Mouse (Mus musculus): ENCODE measurements around the gene Ell. TPM values are rescaled to one million over a fixed set of nuclear protein-coding genes. Genes with fewer than 3 reads are reported as not detected.

Ell gene
- polyA plus RNA-seq, 1 experiment from 2014 or later = 22.7 TPM

Other genes with a start within 250 kb of the Ell start
- gene Ddx49, start 237.0 kb upstream of the Ell start, polyA plus RNA-seq (2016; fragmentation: Nextera tagmentation; extraction: Ambion mirVana) = 54.9 and 57.2 TPM in 2 replicates
- gene Cope, start 236.9 kb upstream of the Ell start, polyA plus RNA-seq (2016; fragmentation: Nextera tagmentation; extraction: Ambion mirVana) = 286 and 300 TPM in 2 replicates
- 4.1 and 4.5 TPM in 2 replicates for gene Cers1, start 223.7 kb upstream of the Ell start, polyA plus RNA-seq (2016; fragmentation: Nextera tagmentation; extraction: Ambion mirVana)
- gene Gdf1, start 209.6 kb upstream of the Ell start, polyA plus RNA-seq (2016; fragmentation: Nextera tagmentation; extraction: Ambion mirVana) = 3.7 and 4.6 TPM in 2 replicates
- gene Upf1, start 186.2 kb upstream of the Ell start, polyA plus RNA-seq (2016; fragmentation: Nextera tagmentation; extraction: Ambion mirVana) = 14.5 and 16.3 TPM in 2 replicates
- gene Comp, start 165.9 kb upstream of the Ell start, polyA plus RNA-seq (2016; fragmentation: Nextera tagmentation; extraction: Ambion mirVana) = 0.19 and 0.38 TPM in 2 replicates
- 14.8 and 16.4 TPM in 2 replicates for gene Crtc1, start 99.9 kb upstream of the Ell start, polyA plus RNA-seq (2016; fragmentation: Nextera tagmentation; extraction: Ambion mirVana)
- gene Klhl26, start 62.5 kb upstream of the Ell start, polyA plus RNA-seq (2016; fragmentation: Nextera tagmentation; extraction: Ambion mirVana) = 19.9 and 20.2 TPM in 2 replicates
- 16.7 and 19.5 TPM in 2 replicates for gene Tmem59l, start 52.1 kb upstream of the Ell start, polyA plus RNA-seq (2016; fragmentation: Nextera tagmentation; extraction: Ambion mirVana)
- gene Crlf1, start 46.3 kb upstream of the Ell start, polyA plus RNA-seq (2016; fragmentation: Nextera tagmentation; extraction: Ambion mirVana) = 34.1 and 48.4 TPM in 2 replicates
- gene Rex1bd, start 32.7 kb upstream of the Ell start, polyA plus RNA-seq (2016; fragmentation: Nextera tagmentation; extraction: Ambion mirVana) = 126 and 136 TPM in 2 replicates
- gene Uba52, start 28.7 kb upstream of the Ell start, polyA plus RNA-seq (2016; fragmentation: Nextera tagmentation; extraction: Ambion mirVana) = 879 and 899 TPM in 2 replicates
- 295 and 303 TPM in 2 replicates for gene Fkbp8, start 11.7 kb upstream of the Ell start, polyA plus RNA-seq (2016; fragmentation: Nextera tagmentation; extraction: Ambion mirVana)
- gene Kxd1, start 11.5 kb upstream of the Ell start, polyA plus RNA-seq (2016; fragmentation: Nextera tagmentation; extraction: Ambion mirVana) = 52.6 and 57.2 TPM in 2 replicates
- gene Isyna1, start 54.9 kb downstream of the Ell start, polyA plus RNA-seq (2016; fragmentation: Nextera tagmentation; extraction: Ambion mirVana) = 166 and 170 TPM in 2 replicates
- 74.4 and 84.1 TPM in 2 replicates for gene Ssbp4, start 69.4 kb downstream of the Ell start, polyA plus RNA-seq (2016; fragmentation: Nextera tagmentation; extraction: Ambion mirVana)
- 0.49 and 0.87 TPM in 2 replicates for gene Lrrc25, start 76.7 kb downstream of the Ell start, polyA plus RNA-seq (2016; fragmentation: Nextera tagmentation; extraction: Ambion mirVana)
- not detected in 2 replicates for gene Gdf15, start 93.0 kb downstream of the Ell start, polyA plus RNA-seq (2016; fragmentation: Nextera tagmentation; extraction: Ambion mirVana)
- gene Pgpep1, start 120.9 kb downstream of the Ell start, polyA plus RNA-seq (2016; fragmentation: Nextera tagmentation; extraction: Ambion mirVana) = 40.5 and 49.3 TPM in 2 replicates
- gene Lsm4, start 133.8 kb downstream of the Ell start, polyA plus RNA-seq (2016; fragmentation: Nextera tagmentation; extraction: Ambion mirVana) = 336 and 339 TPM in 2 replicates
- 49.6 and 50.9 TPM in 2 replicates for gene Jund, start 159.5 kb downstream of the Ell start, polyA plus RNA-seq (2016; fragmentation: Nextera tagmentation; extraction: Ambion mirVana)
- 0.02 TPM in 1 of 2 replicates, not detected in the other for gene Iqcn, start 164.0 kb downstream of the Ell start, polyA plus RNA-seq (2016; fragmentation: Nextera tagmentation; extraction: Ambion mirVana)
- not detected in 2 replicates for gene Gm3336, start 179.1 kb downstream of the Ell start, polyA plus RNA-seq (2016; fragmentation: Nextera tagmentation; extraction: Ambion mirVana)
- gene Pde4c, start 184.3 kb downstream of the Ell start, polyA plus RNA-seq (2016; fragmentation: Nextera tagmentation; extraction: Ambion mirVana) = 0.38 and 0.68 TPM in 2 replicates
- gene Rab3a, start 215.2 kb downstream of the Ell start, polyA plus RNA-seq (2016; fragmentation: Nextera tagmentation; extraction: Ambion mirVana) = 10.5 and 12.2 TPM in 2 replicates
- 30.8 and 34.3 TPM in 2 replicates for gene Mpv17l2, start 221.5 kb downstream of the Ell start, polyA plus RNA-seq (2016; fragmentation: Nextera tagmentation; extraction: Ambion mirVana)
- 67.1 and 69.2 TPM in 2 replicates for gene Pik3r2, start 237.3 kb downstream of the Ell start, polyA plus RNA-seq (2016; fragmentation: Nextera tagmentation; extraction: Ambion mirVana)